Mouse (Mus musculus): ENCODE data around the gene Gm11084. TPM values are rescaled to one million over a fixed set of nuclear protein-coding genes. Genes with fewer than 3 reads are reported as not detected.
A peak's percentile ranks its signal among the peaks of the same experiment; 100 is the strongest.

The Gm11084 gene
- polyA plus RNA-seq, 1 experiment: not detected

DNA sequence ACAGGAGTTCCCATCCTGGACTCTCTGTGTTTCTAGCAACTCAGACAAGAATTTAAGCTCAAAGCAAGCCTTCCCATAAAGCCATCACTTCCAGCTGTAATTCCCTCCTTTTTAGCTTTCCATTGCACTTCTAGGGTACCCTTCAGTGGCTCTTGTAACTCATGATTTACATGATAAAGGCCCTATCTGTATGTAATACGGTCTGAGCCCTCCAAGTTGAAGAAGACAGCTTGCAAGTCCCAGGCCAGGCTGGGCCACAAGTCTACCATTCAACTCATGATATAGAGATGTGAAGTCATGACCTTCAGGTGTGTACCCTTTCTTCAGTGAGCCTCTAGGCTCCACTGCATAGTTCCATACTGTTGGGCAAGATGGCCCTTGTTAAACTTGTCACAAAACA, 1.0 kb downstream of the Gm11084 start:
- no peak overlapping the region for H3K27ac ChIP-seq (ENCODE audit: insufficient read depth, low read length)
- H3K4me1 ChIP-seq (ENCODE audit: control insufficient read depth, insufficient read depth, low read length): no peaks in the 10 kb centered on the region
- 29% methylated on average over 1 of the region's 1 CpGs for WGBS
- no peak for DNase-seq
- H3K4me3 ChIP-seq (replicated peaks; ENCODE audit: insufficient read depth, low read depth, low read length): no peak overlapping the region
- no peaks in the 10 kb centered on the region for H3K27me3 ChIP-seq (ENCODE audit: control insufficient read depth, insufficient read depth, low read length)
- TF ChIP-seq CTCF (IDR thresholded peaks at IDR 0.05; ENCODE audit: borderline replicate concordance, insufficient read depth, low read depth, low read length) (no peak), POLR2A (IDR thresholded peaks at IDR 0.05; ENCODE audit: borderline replicate concordance, insufficient read depth, low read length) (no peak)

GRCm38 (mm10) chr2:72984806-72985205, 1.7 kb downstream of the Gm11084 start:
- Histone ChIP-seq H3K27ac (ENCODE audit: insufficient read depth, low read length) (no peak overlapping the region), H3K4me1 (ENCODE audit: control insufficient read depth, insufficient read depth, low read length) (no peaks in the 10 kb centered on the region), H3K27me3 (ENCODE audit: control insufficient read depth, insufficient read depth, low read length) (no peaks in the 10 kb centered on the region), H3K4me3 (replicated peaks; ENCODE audit: insufficient read depth, low read depth, low read length) (no peak overlapping the region)
- TF ChIP-seq POLR2A (IDR thresholded peaks at IDR 0.05; ENCODE audit: borderline replicate concordance, insufficient read depth, low read length) (no peak), CTCF (IDR thresholded peaks at IDR 0.05; ENCODE audit: borderline replicate concordance, insufficient read depth, low read depth, low read length) (no peak)
- no peak for DNase-seq
- WGBS: 68% methylated on average over 4 of the region's 4 CpGs

GRCm38 (mm10) chr2:72983211-72983610, 3.3 kb downstream of the Gm11084 start:
- Histone ChIP-seq H3K27ac (ENCODE audit: insufficient read depth, low read length) (no peak overlapping the region), H3K4me3 (replicated peaks; ENCODE audit: insufficient read depth, low read depth, low read length) (no peak overlapping the region), H3K27me3 (ENCODE audit: control insufficient read depth, insufficient read depth, low read length) (no peaks in the 10 kb centered on the region), H3K4me1 (ENCODE audit: control insufficient read depth, insufficient read depth, low read length) (no peaks in the 10 kb centered on the region)
- no peak for DNase-seq
- TF ChIP-seq POLR2A (IDR thresholded peaks at IDR 0.05; ENCODE audit: borderline replicate concordance, insufficient read depth, low read length) (no peak), CTCF (IDR thresholded peaks at IDR 0.05; ENCODE audit: borderline replicate concordance, insufficient read depth, low read depth, low read length) (no peak)
- WGBS: 33% methylated on average over 3 of the region's 3 CpGs

- Histone ChIP-seq H3K27ac (ENCODE audit: insufficient read depth, low read length) (no peak overlapping the region), H3K4me1 (ENCODE audit: control insufficient read depth, insufficient read depth, low read length) (no peaks in the 10 kb centered on the region; the same call in 1 of the 2 replicates), H3K4me3 (replicated peaks; ENCODE audit: insufficient read depth, low read depth, low read length) (no peak overlapping the region), H3K27me3 (ENCODE audit: control insufficient read depth, insufficient read depth, low read length) (no peaks in the 10 kb centered on the region)
- no peak for DNase-seq
- 88% methylated on average over 7 of the region's 7 CpGs for WGBS
- TF ChIP-seq CTCF (IDR thresholded peaks at IDR 0.05; ENCODE audit: borderline replicate concordance, insufficient read depth, low read depth, low read length) (no peak), POLR2A (IDR thresholded peaks at IDR 0.05; ENCODE audit: borderline replicate concordance, insufficient read depth, low read length) (no peak)
Observed at GRCm38 (mm10) chr2:72982110-72982785, 4.3 kb downstream of the Gm11084 start.

DNA sequence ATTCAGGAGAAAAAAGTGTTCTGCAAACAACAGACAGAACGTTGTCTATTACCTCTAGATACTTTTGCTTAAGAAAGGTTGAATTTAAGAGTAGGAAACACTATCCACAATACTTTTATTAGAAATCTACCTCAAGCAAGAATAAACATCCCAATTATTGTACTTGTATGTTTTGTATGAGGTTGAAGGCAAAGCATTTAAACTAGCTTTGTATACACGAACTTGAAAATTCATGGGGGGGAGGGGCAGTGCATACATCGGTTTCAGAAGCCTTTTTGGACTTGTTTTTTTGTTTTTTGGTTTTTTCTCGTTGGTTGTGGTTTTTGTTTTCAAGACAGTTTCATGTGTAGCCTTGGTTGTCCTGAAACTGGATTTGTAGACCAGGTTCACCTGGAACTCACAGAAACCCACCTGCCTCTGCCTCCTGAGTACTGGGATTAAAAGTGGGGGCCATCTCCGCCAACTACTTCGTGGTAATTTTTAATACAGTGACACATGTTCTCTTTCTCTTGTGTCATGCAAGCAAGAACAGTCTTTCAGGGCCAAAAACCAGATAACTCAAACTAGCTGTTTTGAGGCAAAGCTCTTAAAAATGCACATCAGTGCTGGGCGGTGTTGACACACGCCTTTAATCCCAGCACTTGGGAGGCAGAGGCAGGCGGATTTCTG, 4.9 kb downstream of the Gm11084 start:
- WGBS: 64% methylated on average over 9 of the region's 9 CpGs
- no peak overlapping the region for H3K27ac ChIP-seq (ENCODE audit: insufficient read depth, low read length)
- no peaks in the 10 kb centered on the region; the same call in 1 of the 2 replicates for H3K4me1 ChIP-seq (ENCODE audit: control insufficient read depth, insufficient read depth, low read length)
- H3K4me3 ChIP-seq (replicated peaks; ENCODE audit: insufficient read depth, low read depth, low read length): no peak overlapping the region
- no peaks in the 10 kb centered on the region for H3K27me3 ChIP-seq (ENCODE audit: control insufficient read depth, insufficient read depth, low read length)
- no peak for DNase-seq
- no peak for TF ChIP-seq CTCF (IDR thresholded peaks at IDR 0.05; ENCODE audit: borderline replicate concordance, insufficient read depth, low read depth, low read length)
- TF ChIP-seq POLR2A (IDR thresholded peaks at IDR 0.05; ENCODE audit: borderline replicate concordance, insufficient read depth, low read length): no peak

GRCm38 (mm10) chr2:72981075-72981420, 5.5 kb downstream of the Gm11084 start:
- Histone ChIP-seq H3K4me3 (replicated peaks; ENCODE audit: insufficient read depth, low read depth, low read length) (peak overlapping the region; percentile 81), H3K27me3 (ENCODE audit: control insufficient read depth, insufficient read depth, low read length) (no peaks in the 10 kb centered on the region), H3K27ac (ENCODE audit: insufficient read depth, low read length) (peak overlapping the region; percentile 100), H3K4me1 (ENCODE audit: control insufficient read depth, insufficient read depth, low read length) (no peaks in the 10 kb centered on the region; the same call in 1 of the 2 replicates)
- DNase-seq: no peak
- 7% methylated on average over 3 of the region's 3 CpGs for WGBS
- TF ChIP-seq POLR2A (IDR thresholded peaks at IDR 0.05; ENCODE audit: borderline replicate concordance, insufficient read depth, low read length) (no peak), CTCF (IDR thresholded peaks at IDR 0.05; ENCODE audit: borderline replicate concordance, insufficient read depth, low read depth, low read length) (no peak)

GRCm38 (mm10) chr2:72980337-72981074, 6.0 kb downstream of the Gm11084 start, which contains the start of gene Sp3:
Sp3 (minus strand) TSS chr2:72980446.
- Histone ChIP-seq H3K27ac (ENCODE audit: insufficient read depth, low read length) (peak within 1 kb of the TSS; percentile 100), H3K4me1 (ENCODE audit: control insufficient read depth, insufficient read depth, low read length) (no peaks in the 10 kb centered on the region; the same call in 1 of the 2 replicates), H3K27me3 (ENCODE audit: control insufficient read depth, insufficient read depth, low read length) (no peaks in the 10 kb centered on the region), H3K4me3 (replicated peaks; ENCODE audit: insufficient read depth, low read depth, low read length) (peak within 1 kb of the TSS; percentile 87)
- DNase-seq: peak; percentile 98 to 99
- TF ChIP-seq POLR2A (IDR thresholded peaks at IDR 0.05; ENCODE audit: borderline replicate concordance, insufficient read depth, low read length): peak; percentile 88
- no peak for TF ChIP-seq CTCF (IDR thresholded peaks at IDR 0.05; ENCODE audit: borderline replicate concordance, insufficient read depth, low read depth, low read length)
- WGBS: under 1% methylated on average over 63 of the region's 64 CpGs
